ENCODE assay signal across 8 mouse cellular contexts in the genomic region with DNA sequence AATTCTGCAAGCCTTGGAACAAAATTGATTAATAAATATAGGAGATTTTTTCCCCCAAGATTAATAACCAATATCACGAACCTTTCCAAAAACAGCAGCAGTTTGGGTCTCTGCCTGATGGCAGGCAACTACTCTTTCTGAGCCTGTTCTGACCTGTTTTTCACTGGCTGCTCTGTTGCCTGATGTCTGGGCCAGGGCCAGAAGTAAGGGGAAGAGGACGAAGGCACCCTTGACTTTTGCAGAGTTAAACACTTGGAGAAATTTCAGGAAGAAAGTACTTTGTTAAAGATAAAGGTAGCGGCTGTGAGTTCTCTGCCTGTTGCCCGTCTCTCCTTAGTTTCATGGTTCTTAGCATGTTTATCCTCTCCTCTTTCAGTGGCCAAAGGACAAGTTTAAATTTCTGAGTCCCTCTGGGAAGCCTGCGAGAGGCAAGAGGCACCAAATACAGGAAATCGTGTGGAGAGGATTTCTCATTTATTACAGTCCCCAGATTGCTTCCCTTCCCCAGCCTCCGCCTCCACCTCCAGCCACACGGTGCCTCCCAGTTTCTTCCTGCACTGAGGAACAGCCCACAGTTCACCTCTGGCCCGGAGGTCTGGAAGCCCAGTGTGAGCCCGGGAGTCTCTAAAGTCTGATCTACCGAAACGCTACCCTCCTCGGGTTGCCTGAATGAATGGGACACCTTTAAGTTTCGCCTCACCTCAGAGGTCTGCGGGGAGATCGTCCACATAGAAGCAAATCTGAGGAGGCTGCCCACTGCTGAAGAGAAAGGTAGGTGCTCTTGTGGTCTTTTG. TPM values are rescaled to one million over a fixed set of nuclear protein-coding genes. Genes with fewer than 3 reads are reported as not detected.
DNase-seq lines count a peak whose midpoint lies in the region; ATAC-seq lines count a peak whose summit lies in the region.

Gene Adgrf5 (plus strand): TSS at position 626 of the 794 bp plus-strand sequence.

- H3K9ac ChIP-seq in intestine, embryonic 16.5 days (ENCODE audit: low read depth, low read length) = peak within 1 kb of the TSS; percentile 48; the same call in 1 of the 2 replicates
- no peak within 1 kb of the TSS for H3K9ac ChIP-seq in limb, embryonic 13.5 days
- H3K9ac ChIP-seq in neural tube, embryonic 15.5 days (replicated peaks) = no peak within 1 kb of the TSS

- intact Hi-C loops in gastrocnemius, postnatal 36 days (cut with DNase I) = loop anchor here (5.0 kb wide), 1 partner anchor 47 kb away; no protein-coding TSS in a partner anchor

- H3K9me3 ChIP-seq in intestine, embryonic 16.5 days (ENCODE audit: control insufficient read depth, low read length) = no peaks in the 10 kb centered on the region
- H3K9me3 ChIP-seq in limb, embryonic 13.5 days = no peaks in the 10 kb centered on the region
- no peaks in the 10 kb centered on the region for H3K9me3 ChIP-seq in neural tube, embryonic 15.5 days (replicated peaks)

- peaks cover 13% of the 10 kb centered on the region for H3K4me1 ChIP-seq in intestine, embryonic 16.5 days (ENCODE audit: control insufficient read depth, insufficient read depth, low read length)
- peaks cover 13% of the 10 kb centered on the region for H3K4me1 ChIP-seq in limb, embryonic 13.5 days
- peaks cover 6% of the 10 kb centered on the region for H3K4me1 ChIP-seq in neural tube, embryonic 15.5 days

- 28% methylated on average over 16 of the region's 16 CpGs for WGBS in intestine, embryonic 16.5 days
- WGBS in limb, embryonic 13.5 days = 36% methylated on average over 16 of the region's 16 CpGs
- 63% methylated on average over 16 of the region's 16 CpGs for WGBS in neural tube, embryonic 15.5 days

- H3K36me3 ChIP-seq in intestine, embryonic 16.5 days (ENCODE audit: control insufficient read depth, insufficient read depth, low read length) = no peaks in the 10 kb centered on the region
- H3K36me3 ChIP-seq in limb, embryonic 13.5 days = no peaks in the 10 kb centered on the region
- no peaks in the 10 kb centered on the region for H3K36me3 ChIP-seq in neural tube, embryonic 15.5 days

- H3K4me3 ChIP-seq in intestine, embryonic 16.5 days (ENCODE audit: low read length) = peak within 1 kb of the TSS; percentile 30
- peak within 1 kb of the TSS; percentile 20 for H3K4me3 ChIP-seq in limb, embryonic 13.5 days
- peak within 1 kb of the TSS; percentile 21 for H3K4me3 ChIP-seq in neural tube, embryonic 15.5 days (replicated peaks)

- H3K27me3 ChIP-seq in intestine, embryonic 16.5 days (replicated peaks; ENCODE audit: control insufficient read depth, insufficient read depth, low read length) = no peaks in the 10 kb centered on the region
- H3K27me3 ChIP-seq in limb, embryonic 13.5 days = no peaks in the 10 kb centered on the region
- no peaks in the 10 kb centered on the region for H3K27me3 ChIP-seq in neural tube, embryonic 15.5 days (replicated peaks)

- peak within 1 kb of the TSS; percentile 34 for H3K27ac ChIP-seq in intestine, embryonic 16.5 days (ENCODE audit: low read length)
- H3K27ac ChIP-seq in limb, embryonic 13.5 days = peak within 1 kb of the TSS; percentile 1; the same call in 1 of the 2 replicates
- 0 out of 2 replicates have a peak within 1 kb of the TSS, but pooled peaks have one; percentile 7 for H3K27ac ChIP-seq in neural tube, embryonic 15.5 days (replicated peaks)

- H3K4me2 ChIP-seq in intestine, embryonic 16.5 days (ENCODE audit: low read depth, low read length) = peak within 1 kb of the TSS; percentile 30
- H3K4me2 ChIP-seq in limb, embryonic 13.5 days (replicated peaks) = peak within 1 kb of the TSS; percentile 37
- H3K4me2 ChIP-seq in neural tube, embryonic 15.5 days = peak within 1 kb of the TSS; percentile 17; the same call in 1 of the 2 replicates

- ATAC-seq in intestine, embryonic 16.5 days = peak; percentile 86
- ATAC-seq in limb, embryonic 13.5 days (ENCODE audit: low FRiP score, low read depth) = no peak
- ATAC-seq in neural tube, embryonic 15.5 days (ENCODE audit: low FRiP score) = no peak
- no peak for ATAC-seq in cerebellum, adult (ENCODE audit: insufficient number of reproducible peaks, low FRiP score, low TSS enrichment)

- no peak for DNase-seq in left cerebral cortex, adult 18-20 months (ENCODE audit: low spot score in 2 of 2)
- DNase-seq in left cerebral cortex, adult 11 months (ENCODE audit: low spot score) = no peak
- peak in 1 of 2 experiments; percentile 28 for DNase-seq in gastrocnemius, postnatal 36 days
- DNase-seq in retina, postnatal 1 day = no peak

RNA-seq across cellular contexts. Expression of gene Adgrf5, which starts in this region (rescaled TPM):
- total RNA-seq in left cerebral cortex, adult 18-20 months (2021) = 10 to 100 TPM; 28.4 to 28.8 TPM
- total RNA-seq in gastrocnemius, postnatal 36 days (2021) = 10 to 100 TPM; 74.0 to 89.6 TPM
- polyA plus RNA-seq in intestine, embryonic 16.5 days (2015; fragmentation: Nextera tagmentation; extraction: Ambion mirVana) = 10.3 and 10.6 TPM in 2 replicates
- 9.0 and 11.6 TPM in 2 replicates for polyA plus RNA-seq in limb, embryonic 13.5 days (2015; fragmentation: Nextera tagmentation; extraction: Ambion mirVana)
- 7.3 and 9.4 TPM in 2 replicates for polyA plus RNA-seq in neural tube, embryonic 15.5 days (2015; fragmentation: Nextera tagmentation; extraction: Ambion mirVana)
